Mouse (Mus musculus) myocyte (in vitro differentiated cells): ENCODE results near the gene Tle3. TPM values are rescaled to one million over a fixed set of nuclear protein-coding genes. Genes with fewer than 3 reads are reported as not detected.

ENCODE experiments used
- H3K27me3 ChIP-seq: one replicate; pipeline ENCODE4 v1.6.1; 2011; ENCODE audit not compliant: control insufficient read depth, insufficient read depth, insufficient read length
- H3K36me3 ChIP-seq: one replicate; pipeline ENCODE4 v1.6.1; 2011; ENCODE audit not compliant: control insufficient read depth, insufficient read depth
- H3K4me2 ChIP-seq: one replicate; pipeline ENCODE4 v1.6.1; 2011; ENCODE audit warnings: low read depth, control low read depth
- H3K4me3 ChIP-seq: one replicate; pipeline ENCODE4 v1.5.1; 2011; ENCODE audit warnings: mild to moderate bottlenecking, control low read depth, moderate library complexity
- H3K79me2 ChIP-seq: one replicate; pipeline ENCODE4 v1.6.1; 2011; ENCODE audit not compliant: control insufficient read depth, insufficient read depth
- H3ac ChIP-seq: one replicate; pipeline ENCODE4 v1.6.1; 2011; ENCODE audit not compliant: control insufficient read depth, insufficient read length
- CEBPB ChIP-seq: IDR thresholded peaks from 2 replicates; pipeline ENCODE4 v1.6.1; 2011; ENCODE audit warnings: mild to moderate bottlenecking, moderate library complexity; ENCODE audit not compliant: poor library complexity, insufficient read depth, severe bottlenecking
- E2F4 ChIP-seq: IDR thresholded peaks from one replicate; pipeline ENCODE4 v1.6.1; 2011; ENCODE audit warnings: mild to moderate bottlenecking, control low read depth, moderate library complexity; ENCODE audit not compliant: insufficient read depth
- MAX ChIP-seq: IDR thresholded peaks from one replicate; pipeline ENCODE4 v1.6.1; 2011; ENCODE audit warnings: low read depth, mild to moderate bottlenecking, control low read depth
- MYOD1 ChIP-seq, 3 experiments: IDR thresholded peaks; one replicate each; pipeline ENCODE4 v1.6.1; 2011; ENCODE audit warnings: control low read depth in 2 of 3, low read depth in 2 of 3, mild to moderate bottlenecking in 2 of 3, moderate library complexity in 1 of 3; ENCODE audit not compliant: insufficient read length in 2 of 3, control insufficient read depth in 1 of 3
- MYOG ChIP-seq, 3 experiments: IDR thresholded peaks; one replicate each; pipeline ENCODE4 v1.6.1; 2011; ENCODE audit warnings: control low read depth in 2 of 3, low read depth in 2 of 3, mild to moderate bottlenecking in 2 of 3; ENCODE audit not compliant: insufficient read length in 2 of 3, control insufficient read depth in 1 of 3, insufficient read depth in 1 of 3
- POLR2A ChIP-seq: IDR thresholded peaks from one replicate; pipeline ENCODE4 v1.6.1; 2011; ENCODE audit warnings: low read depth, mild to moderate bottlenecking, control low read depth, moderate library complexity; ENCODE audit not compliant: insufficient read length
- POLR2AphosphoS2 ChIP-seq: IDR thresholded peaks from one replicate; pipeline ENCODE4 v1.6.1; 2011; ENCODE audit warnings: low read depth, control low read depth; ENCODE audit not compliant: insufficient read length
- REST ChIP-seq: IDR thresholded peaks from one replicate; pipeline ENCODE4 v1.6.1; 2011; ENCODE audit warnings: mild to moderate bottlenecking, control low read depth, moderate library complexity; ENCODE audit not compliant: insufficient read depth, insufficient read length
- SRF ChIP-seq: IDR thresholded peaks from one replicate; pipeline ENCODE4 v1.6.1; 2011; ENCODE audit warnings: low read depth; ENCODE audit not compliant: control insufficient read depth, insufficient read length
- TCF12 ChIP-seq: IDR thresholded peaks from one replicate; pipeline ENCODE4 v1.6.1; 2011; ENCODE audit warnings: mild to moderate bottlenecking, control low read depth; ENCODE audit not compliant: poor library complexity, insufficient read depth, severe bottlenecking
- TCF3 ChIP-seq: IDR thresholded peaks from one replicate; pipeline ENCODE4 v1.6.1; 2011; ENCODE audit warnings: low read depth, control low read depth; ENCODE audit not compliant: insufficient read length
- USF1 ChIP-seq: IDR thresholded peaks from one replicate; pipeline ENCODE4 v1.6.1; 2011; ENCODE audit warnings: low read depth, mild to moderate bottlenecking, control low read depth, moderate library complexity
- polyA plus RNA-seq: library from polyadenylated mRNA; unstranded; fragments of >200 nt; fragmentation: generic; extraction: Trizol; gene quantifications from one replicate; pipeline ENCODE4 v1.2.1, GENCODE M21; 2012; ENCODE audit warnings: missing spikeins

The Tle3 gene
- polyA plus RNA-seq, 1 experiment = 62.1 TPM

- Histone ChIP-seq H3K27me3 (no peaks in the 10 kb centered on the region), H3K79me2 (peaks cover 31% of the 10 kb centered on the region), H3K4me3 (peak overlapping the region; percentile 94), H3ac (peak overlapping the region; percentile 17), H3K36me3 (no peaks in the 10 kb centered on the region), H3K4me2 (peak overlapping the region; percentile 99)
- TF ChIP-seq TCF3 = peak; percentile 95
- TF ChIP-seq CEBPB = no peak
- TF ChIP-seq TCF12 = no peak
- TF ChIP-seq MAX = no peak
- TF ChIP-seq MYOD1 (IDR thresholded peaks at IDR 0.05; ENCODE audit: control insufficient read depth in 1 of 3, insufficient read length in 2 of 3, low read depth in 2 of 3) = peak in 1 of 3 experiments; percentile 30
- TF ChIP-seq SRF = peak; percentile 18
- peak; percentile 28 for TF ChIP-seq USF1
- peak; percentile 62 for TF ChIP-seq POLR2A
- TF ChIP-seq POLR2AphosphoS2 = peak; percentile 74
These were observed 1.7 kb upstream of the Tle3 start for GRCm38 (mm10) chr9:61370454-61370888.

DNA sequence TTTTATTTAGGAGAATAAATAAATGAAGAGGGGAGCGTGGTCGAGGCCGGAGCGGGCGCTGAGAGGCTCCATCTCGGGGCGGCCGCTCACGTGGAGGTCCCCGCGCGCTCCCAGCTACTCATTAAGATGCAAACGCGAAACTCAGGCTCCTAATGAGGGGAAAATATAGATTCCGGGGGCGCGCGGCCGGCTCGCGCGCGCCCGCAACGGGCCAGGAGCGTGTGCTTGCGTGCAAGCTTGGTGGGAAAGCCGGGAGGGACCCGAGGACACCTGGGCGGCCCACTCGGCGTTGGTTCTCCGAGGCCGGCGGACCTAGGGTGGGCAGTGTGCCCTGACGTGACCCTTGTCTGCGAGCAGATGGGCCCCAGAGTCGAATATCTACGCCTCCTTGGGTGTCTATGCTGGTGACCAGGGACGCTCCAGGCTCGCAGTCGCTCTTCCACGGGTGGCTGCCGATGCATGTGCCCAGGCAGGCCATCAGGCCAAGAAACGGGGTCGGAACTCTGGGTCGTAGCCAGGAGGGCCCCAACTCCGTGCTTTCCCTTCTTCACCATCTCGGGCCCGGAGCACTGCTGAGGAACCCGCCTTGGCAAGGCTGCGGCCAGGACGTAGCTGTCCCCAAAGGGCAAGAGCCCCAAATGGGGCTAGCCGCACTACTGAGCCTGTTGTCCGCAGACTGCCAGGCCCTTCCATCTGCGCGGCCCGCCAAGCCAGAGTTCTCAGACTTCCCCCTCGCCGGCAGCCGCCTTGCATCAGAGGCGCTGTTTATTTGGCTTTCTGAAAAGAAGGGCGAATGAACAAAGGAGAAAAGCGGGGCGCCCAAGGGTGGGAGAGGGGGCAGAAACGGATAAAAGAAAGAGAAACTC is 1.0 kb upstream of the Tle3 start:
- peaks cover 4% of the 10 kb centered on the region for H3K36me3 ChIP-seq
- peak in 1 of 3 experiments; percentile 1 for TF ChIP-seq MYOG (IDR thresholded peaks at IDR 0.05; ENCODE audit: control insufficient read depth in 1 of 3, insufficient read depth in 1 of 3, insufficient read length in 2 of 3, low read depth in 2 of 3)
- TF ChIP-seq E2F4 = no peak
- TF ChIP-seq MYOD1 (IDR thresholded peaks at IDR 0.05; ENCODE audit: control insufficient read depth in 1 of 3, insufficient read length in 2 of 3, low read depth in 2 of 3) = peak in 1 of 3 experiments; percentile 4
- no peaks in the 10 kb centered on the region for H3K27me3 ChIP-seq
- peak overlapping the region; percentile 94 for H3K4me3 ChIP-seq
- peak overlapping the region; percentile 17 for H3ac ChIP-seq
- H3K79me2 ChIP-seq = peaks cover 37% of the 10 kb centered on the region
- peak overlapping the region; percentile 99 for H3K4me2 ChIP-seq

DNA sequence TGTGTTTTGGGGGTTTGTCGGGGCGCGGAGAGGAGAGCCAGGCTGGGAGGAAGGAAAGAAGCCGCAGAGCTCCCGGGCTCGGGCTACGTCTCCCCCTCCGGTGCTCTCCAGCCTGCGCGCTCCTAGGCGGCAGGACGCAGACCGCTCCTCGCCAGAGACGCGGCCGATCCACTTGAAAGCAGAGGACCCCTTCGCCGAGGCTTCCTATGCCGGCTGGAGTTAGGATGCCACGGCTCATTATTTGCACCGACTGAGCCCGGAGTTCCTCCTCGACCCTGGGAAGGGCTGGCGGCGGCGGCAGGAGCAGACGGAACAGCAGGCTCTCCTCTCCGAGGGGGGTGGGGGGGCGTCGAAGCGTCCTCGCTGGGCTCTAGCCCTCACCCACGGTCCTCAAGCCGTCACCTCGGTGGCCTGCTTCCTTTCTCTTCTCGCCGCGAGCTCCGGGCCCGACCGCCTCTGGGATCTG is 377 bp downstream of the Tle3 start:
- Histone ChIP-seq H3K79me2 (peaks cover 50% of the 10 kb centered on the region), H3K36me3 (peaks cover 4% of the 10 kb centered on the region), H3K4me2 (peak overlapping the region; percentile 50), H3K27me3 (no peaks in the 10 kb centered on the region), H3ac (peak overlapping the region; percentile 86), H3K4me3 (peak overlapping the region; percentile 94)
- TF ChIP-seq CEBPB (no peak), E2F4 (no peak), POLR2A (no peak), MYOG (IDR thresholded peaks at IDR 0.05; ENCODE audit: control insufficient read depth in 1 of 3, insufficient read depth in 1 of 3, insufficient read length in 2 of 3, low read depth in 2 of 3) (no peak), MYOD1 (IDR thresholded peaks at IDR 0.05; ENCODE audit: control insufficient read depth in 1 of 3, insufficient read length in 2 of 3, low read depth in 2 of 3) (no peak), SRF (no peak), TCF3 (no peak), REST (no peak), USF1 (no peak), MAX (no peak), TCF12 (no peak), POLR2AphosphoS2 (no peak)

DNA sequence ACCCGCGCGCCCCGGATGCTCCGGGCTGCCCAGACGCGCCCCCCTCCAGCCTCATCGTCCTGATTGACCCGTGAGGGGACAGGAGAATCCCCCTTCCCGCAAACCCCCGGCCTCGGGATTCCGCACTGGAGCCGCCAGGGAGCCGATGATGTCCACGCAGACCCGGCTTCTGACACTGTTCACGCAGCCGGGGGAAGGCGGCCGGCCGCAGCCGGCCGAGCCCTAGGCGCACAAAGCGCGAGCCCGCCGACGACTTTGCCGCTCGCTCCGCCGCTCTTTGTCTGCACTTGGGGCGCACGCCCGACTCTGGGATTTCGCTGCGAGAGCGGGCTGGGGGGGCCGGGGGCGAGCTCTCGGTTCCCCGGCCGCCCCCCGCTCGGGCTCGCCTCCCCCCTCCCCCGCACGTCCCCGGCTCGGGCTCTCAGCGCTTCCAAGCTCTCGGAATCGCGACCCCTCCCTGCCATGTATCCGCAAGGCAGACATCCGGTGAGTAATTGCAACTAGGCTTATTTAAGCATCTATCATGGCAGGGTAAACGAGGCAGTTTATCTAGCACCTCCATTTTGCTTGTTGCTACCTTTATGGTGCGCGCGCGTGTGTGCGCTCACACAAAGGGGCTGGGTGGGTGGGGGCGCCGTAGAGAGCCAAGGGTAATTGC is 939 bp downstream of the Tle3 start:
- H3K27me3 ChIP-seq = no peaks in the 10 kb centered on the region
- no peak for TF ChIP-seq CEBPB
- peak; percentile 18 for TF ChIP-seq POLR2A
- TF ChIP-seq POLR2AphosphoS2 = no peak
- no peak for TF ChIP-seq MAX
- no peak for TF ChIP-seq TCF12
- TF ChIP-seq SRF = no peak
- TF ChIP-seq MYOG (IDR thresholded peaks at IDR 0.05; ENCODE audit: control insufficient read depth in 1 of 3, insufficient read depth in 1 of 3, insufficient read length in 2 of 3, low read depth in 2 of 3) = no peak
- TF ChIP-seq MYOD1 (IDR thresholded peaks at IDR 0.05; ENCODE audit: control insufficient read depth in 1 of 3, insufficient read length in 2 of 3, low read depth in 2 of 3) = no peak

More for the DNA sequence above, 939 bp downstream of the Tle3 start:
- H3K79me2 ChIP-seq = peaks cover 50% of the 10 kb centered on the region
- H3ac ChIP-seq = peak overlapping the region; percentile 86
- H3K4me3 ChIP-seq = peak overlapping the region; percentile 94
- H3K4me2 ChIP-seq = peak overlapping the region; percentile 50
- peaks cover 4% of the 10 kb centered on the region for H3K36me3 ChIP-seq
